Mouse (Mus musculus) ES-Bruce4 (cell line): ENCODE results near the gene Wdfy3.

ENCODE experiments used
- CTCF ChIP-seq: IDR thresholded peaks from one replicate; pipeline ENCODE4 v1.8.1; 2011; ENCODE audit warnings: low read depth, low read length
- POLR2A ChIP-seq: IDR thresholded peaks from one replicate; pipeline ENCODE4 v1.8.1; 2011; ENCODE audit warnings: low read length; ENCODE audit not compliant: insufficient read depth

DNA sequence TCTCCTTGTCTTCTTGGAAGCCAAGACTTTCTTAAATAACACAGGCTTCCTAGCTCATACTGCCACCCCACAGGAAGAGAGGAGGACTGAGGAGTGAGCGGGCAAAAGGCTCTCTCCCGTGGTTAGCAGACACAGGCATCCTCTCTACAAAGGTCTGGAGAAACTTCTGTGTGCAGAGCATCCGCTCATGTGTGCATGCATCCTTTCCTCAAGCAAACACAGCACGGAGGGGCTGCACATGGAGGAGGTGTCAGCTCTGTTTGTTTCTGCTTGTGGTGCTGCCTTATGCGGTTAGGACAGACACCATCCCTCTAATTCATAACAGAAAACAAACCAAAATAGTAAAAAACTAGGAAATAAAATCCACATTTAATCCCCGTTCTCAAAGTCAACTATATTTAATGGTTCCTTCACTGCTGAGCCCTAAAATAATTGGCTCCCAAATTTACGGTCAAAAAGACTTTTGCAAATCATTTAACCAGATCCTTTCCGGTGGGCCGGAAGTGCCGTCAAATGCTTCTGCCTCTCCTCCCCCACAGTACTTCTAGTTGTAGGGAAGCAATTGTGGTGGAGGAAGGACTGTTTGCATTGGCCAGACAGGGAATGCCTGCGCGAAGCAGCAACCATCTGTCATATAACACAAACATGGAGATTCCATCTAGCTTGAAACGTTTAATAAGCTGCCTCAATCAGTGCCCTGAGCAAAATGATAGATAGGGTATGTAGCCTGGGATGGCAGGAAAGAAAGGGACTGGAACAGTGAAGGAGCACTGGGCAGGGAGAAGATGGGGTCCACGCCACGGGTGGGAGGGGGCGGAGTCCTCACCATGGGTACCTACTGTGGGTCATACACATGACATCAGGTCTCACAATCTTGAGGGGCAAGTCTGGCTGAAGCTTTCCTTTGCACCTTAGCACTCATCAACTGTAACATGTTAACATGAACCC lies 115.1 kb downstream of the Wdfy3 start:
- TF ChIP-seq CTCF (no peak), POLR2A (no peak)
